Mouse (Mus musculus): ENCODE measurements around the gene Abca1. TPM values are rescaled to one million over a fixed set of nuclear protein-coding genes. Genes with fewer than 3 reads are reported as not detected.

Gene Abca1
- polyA plus RNA-seq, 1 experiment, result 0.77 TPM

DNA sequence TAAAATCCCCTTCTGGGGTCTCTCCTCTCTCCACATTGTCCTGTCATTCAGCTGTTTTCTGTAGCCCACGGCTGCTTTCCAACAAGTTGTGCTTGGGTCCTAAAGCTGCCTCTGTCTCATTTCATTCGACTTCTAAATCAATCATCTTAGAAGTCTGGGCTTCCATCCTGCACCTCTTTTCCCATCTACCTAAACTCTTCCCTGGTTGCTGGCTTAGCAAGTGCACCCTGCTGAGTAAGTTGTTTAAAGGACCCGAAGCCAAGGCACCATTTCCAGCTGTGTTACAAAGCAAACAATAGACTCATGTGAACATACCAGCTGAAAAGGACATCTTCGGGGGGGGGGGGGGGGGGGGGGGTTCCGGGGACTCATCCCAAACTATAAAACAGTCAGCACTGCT lies 7.0 kb downstream of the Abca1 start:
- H3K9me3 ChIP-seq, result no peaks in the 10 kb centered on the region
- TF ChIP-seq FLI1 (IDR thresholded peaks at IDR 0.05; ENCODE audit: low read length) (no peak), GATA1 (IDR thresholded peaks at IDR 0.05; ENCODE audit: borderline replicate concordance, low read length) (no peak)
- no peak overlapping the region for H3K4me3 ChIP-seq (replicated peaks)
- peaks cover 12% of the 10 kb centered on the region for H3K4me1 ChIP-seq
- no peaks in the 10 kb centered on the region for H3K27me3 ChIP-seq (replicated peaks)
- no peaks in the 10 kb centered on the region for H3K36me3 ChIP-seq (replicated peaks; ENCODE audit: low read length)

DNA sequence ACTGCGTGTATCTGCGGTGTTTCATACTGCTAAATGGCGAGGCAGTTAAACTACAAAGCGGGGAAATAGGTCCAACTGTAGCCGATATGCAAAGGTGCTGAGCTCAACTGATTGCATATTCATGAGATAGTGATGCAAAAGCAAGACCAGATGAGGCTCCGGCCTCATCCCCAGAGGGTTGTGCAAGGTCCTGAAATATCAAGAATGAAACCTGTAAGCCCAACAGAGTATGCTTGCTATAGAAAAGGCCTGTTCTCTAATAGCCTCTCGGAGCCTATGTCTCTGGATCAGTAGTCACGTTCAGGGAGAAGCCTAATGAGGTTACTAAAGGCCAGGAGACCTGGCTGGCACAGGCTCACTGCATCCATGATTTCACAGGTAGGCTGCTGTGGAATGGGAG lies 9.2 kb downstream of the Abca1 start:
- Histone ChIP-seq H3K36me3 (replicated peaks; ENCODE audit: low read length) (no peaks in the 10 kb centered on the region), H3K27me3 (replicated peaks) (no peaks in the 10 kb centered on the region), H3K9me3 (no peaks in the 10 kb centered on the region), H3K4me3 (replicated peaks) (no peak overlapping the region), H3K4me1 (peaks cover 12% of the 10 kb centered on the region)
- no peak for TF ChIP-seq GATA1 (IDR thresholded peaks at IDR 0.05; ENCODE audit: borderline replicate concordance, low read length)
- no peak for TF ChIP-seq FLI1 (IDR thresholded peaks at IDR 0.05; ENCODE audit: low read length)

DNA sequence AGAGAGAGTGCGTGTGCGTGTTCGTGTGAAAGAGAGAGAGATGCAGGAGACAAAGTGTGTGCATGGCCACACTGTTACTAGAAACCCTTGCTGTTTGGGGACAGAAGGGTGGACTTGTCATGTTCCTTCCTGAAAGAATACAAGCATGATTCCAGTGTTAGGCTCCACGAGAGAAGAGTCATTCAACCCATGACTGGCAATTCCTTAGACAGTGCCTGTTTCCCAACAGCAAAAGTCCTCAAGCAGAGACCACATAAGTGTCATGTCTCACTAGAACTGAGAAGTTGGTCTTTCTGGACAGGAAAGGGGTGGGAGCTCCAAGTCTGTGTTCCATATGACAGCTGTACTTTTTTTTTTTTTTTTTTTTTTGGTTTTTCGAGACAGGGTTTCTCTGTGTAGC lies 10.1 kb downstream of the Abca1 start:
- TF ChIP-seq FLI1 (IDR thresholded peaks at IDR 0.05; ENCODE audit: low read length) (no peak), GATA1 (IDR thresholded peaks at IDR 0.05; ENCODE audit: borderline replicate concordance, low read length) (no peak)
- H3K36me3 ChIP-seq (replicated peaks; ENCODE audit: low read length), result no peaks in the 10 kb centered on the region
- H3K9me3 ChIP-seq, result no peaks in the 10 kb centered on the region
- peak overlapping the region; percentile 71 for H3K4me3 ChIP-seq (replicated peaks)
- no peaks in the 10 kb centered on the region for H3K27me3 ChIP-seq (replicated peaks)
- H3K4me1 ChIP-seq, result peaks cover 12% of the 10 kb centered on the region

DNA sequence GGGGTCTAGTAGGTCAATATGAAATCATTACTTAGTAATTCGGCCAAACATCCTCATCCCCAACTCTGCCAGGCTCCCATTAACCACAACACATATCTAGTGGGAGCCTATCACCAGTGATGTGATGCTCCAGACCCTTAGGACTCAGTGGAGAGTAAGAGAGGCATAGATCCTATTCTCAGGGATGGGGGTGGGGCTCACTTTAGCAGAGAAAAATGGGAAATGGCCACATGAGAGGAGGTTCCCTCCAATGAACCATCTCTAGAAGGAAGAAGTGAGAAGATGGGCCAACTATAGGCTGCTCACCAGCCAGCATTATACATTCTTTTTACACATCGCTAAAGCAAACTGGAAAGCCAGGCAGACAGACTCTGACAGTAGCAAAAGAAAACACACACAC lies 10.9 kb downstream of the Abca1 start:
- H3K9me3 ChIP-seq, result no peaks in the 10 kb centered on the region
- no peak overlapping the region for H3K4me3 ChIP-seq (replicated peaks)
- TF ChIP-seq GATA1 (IDR thresholded peaks at IDR 0.05; ENCODE audit: borderline replicate concordance, low read length) (no peak), FLI1 (IDR thresholded peaks at IDR 0.05; ENCODE audit: low read length) (no peak)
- peaks cover 12% of the 10 kb centered on the region for H3K4me1 ChIP-seq
- H3K27me3 ChIP-seq (replicated peaks), result no peaks in the 10 kb centered on the region
- H3K36me3 ChIP-seq (replicated peaks; ENCODE audit: low read length), result no peaks in the 10 kb centered on the region

- Histone ChIP-seq H3K9me3 (no peaks in the 10 kb centered on the region), H3K4me3 (replicated peaks) (no peak overlapping the region), H3K27me3 (replicated peaks) (no peaks in the 10 kb centered on the region), H3K36me3 (replicated peaks; ENCODE audit: low read length) (no peaks in the 10 kb centered on the region), H3K4me1 (peaks cover 12% of the 10 kb centered on the region)
- TF ChIP-seq FLI1 (IDR thresholded peaks at IDR 0.05; ENCODE audit: low read length) (no peak), GATA1 (IDR thresholded peaks at IDR 0.05; ENCODE audit: borderline replicate concordance, low read length) (no peak)
Observed at GRCm38 (mm10) chr4:53147454-53147853, 12.2 kb downstream of the Abca1 start.

DNA sequence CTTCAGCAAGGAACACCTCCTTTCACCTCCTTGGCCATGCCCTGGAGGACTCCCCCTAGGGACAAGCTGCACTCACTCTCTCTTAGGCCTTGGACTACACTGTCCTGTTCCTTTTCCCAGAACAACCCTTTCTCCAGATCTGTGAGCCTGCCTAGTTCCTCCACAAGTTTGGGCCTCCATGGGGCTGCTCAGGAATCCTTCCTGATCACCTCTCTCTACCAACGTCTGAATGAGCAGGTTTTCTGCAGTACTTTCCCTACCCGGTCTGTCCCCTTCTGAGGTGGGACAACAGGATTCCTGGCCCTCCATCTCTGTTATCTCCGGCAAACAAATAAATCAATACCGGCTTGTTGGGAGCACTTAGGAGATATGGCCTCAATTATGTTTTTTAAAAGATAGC lies 12.6 kb downstream of the Abca1 start:
- H3K4me1 ChIP-seq, result peaks cover 12% of the 10 kb centered on the region
- no peak for TF ChIP-seq GATA1 (IDR thresholded peaks at IDR 0.05; ENCODE audit: borderline replicate concordance, low read length)
- no peak for TF ChIP-seq FLI1 (IDR thresholded peaks at IDR 0.05; ENCODE audit: low read length)
- no peak overlapping the region for H3K4me3 ChIP-seq (replicated peaks)
- no peaks in the 10 kb centered on the region for H3K9me3 ChIP-seq
- no peaks in the 10 kb centered on the region for H3K36me3 ChIP-seq (replicated peaks; ENCODE audit: low read length)
- no peaks in the 10 kb centered on the region for H3K27me3 ChIP-seq (replicated peaks)

DNA sequence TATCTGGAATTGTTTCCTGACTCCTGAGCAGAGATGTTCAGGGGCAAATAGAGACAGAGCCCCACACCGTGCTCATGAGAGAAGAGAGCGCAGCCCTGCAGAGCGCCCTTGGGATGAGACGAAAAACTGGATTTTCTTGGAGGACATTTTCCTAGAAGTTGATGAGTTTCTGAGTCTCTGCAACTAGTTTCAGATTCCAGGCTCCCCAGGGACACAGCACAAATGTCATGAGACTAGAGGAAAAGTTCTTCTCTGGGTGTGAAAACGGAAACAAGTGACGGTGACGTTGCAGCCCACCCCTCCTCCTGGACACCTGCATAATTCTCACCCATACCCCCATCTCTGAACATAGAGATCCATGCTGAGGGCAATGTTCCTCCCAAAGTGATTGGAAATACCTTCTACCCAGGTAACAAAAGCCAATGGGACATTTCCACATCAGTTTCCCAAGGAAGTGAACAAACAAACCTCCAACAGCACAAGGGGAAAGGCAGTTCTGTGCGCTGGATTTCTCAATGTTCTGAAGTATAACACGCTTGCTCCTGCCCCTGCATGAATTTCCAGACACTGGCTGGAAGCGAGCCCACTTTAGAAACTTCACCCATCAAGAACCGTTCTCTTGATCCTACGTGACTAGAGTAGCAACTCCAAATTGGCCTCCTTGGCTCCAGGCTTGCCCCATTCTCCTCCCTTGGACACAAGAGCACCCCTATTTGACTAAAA lies 13.3 kb downstream of the Abca1 start:
- Histone ChIP-seq H3K36me3 (replicated peaks; ENCODE audit: low read length) (no peaks in the 10 kb centered on the region), H3K27me3 (replicated peaks) (no peaks in the 10 kb centered on the region), H3K4me3 (replicated peaks) (no peak overlapping the region), H3K4me1 (peaks cover 12% of the 10 kb centered on the region), H3K9me3 (no peaks in the 10 kb centered on the region)
- TF ChIP-seq GATA1 (IDR thresholded peaks at IDR 0.05; ENCODE audit: borderline replicate concordance, low read length) (no peak), FLI1 (IDR thresholded peaks at IDR 0.05; ENCODE audit: low read length) (no peak)

- Histone ChIP-seq H3K9me3 (no peaks in the 10 kb centered on the region), H3K36me3 (replicated peaks; ENCODE audit: low read length) (no peaks in the 10 kb centered on the region), H3K4me3 (replicated peaks) (no peak overlapping the region), H3K27me3 (replicated peaks) (no peaks in the 10 kb centered on the region), H3K4me1 (peaks cover 12% of the 10 kb centered on the region)
- no peak for TF ChIP-seq GATA1 (IDR thresholded peaks at IDR 0.05; ENCODE audit: borderline replicate concordance, low read length)
- no peak for TF ChIP-seq FLI1 (IDR thresholded peaks at IDR 0.05; ENCODE audit: low read length)
Observed at GRCm38 (mm10) chr4:53145434-53146168, 14.1 kb downstream of the Abca1 start.

DNA sequence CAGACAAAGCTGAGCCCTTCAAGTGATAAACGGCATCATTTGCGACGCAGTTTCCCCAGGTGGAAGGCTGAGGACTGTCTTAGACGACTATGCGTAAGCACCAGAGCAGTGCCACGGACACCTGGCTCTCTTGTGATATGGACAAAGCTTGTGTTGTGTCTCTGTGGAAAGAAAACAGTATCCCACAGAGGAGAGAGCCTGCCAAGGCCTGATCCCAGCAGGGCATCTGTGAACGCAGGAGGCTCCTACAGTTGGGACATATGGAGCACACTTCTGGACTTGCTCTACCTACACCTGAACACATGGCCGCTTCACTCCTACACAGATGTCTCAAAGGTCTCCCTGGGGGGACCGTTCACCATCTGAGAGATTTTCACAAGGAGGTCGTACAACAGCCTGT lies 15.1 kb downstream of the Abca1 start:
- no peaks in the 10 kb centered on the region for H3K36me3 ChIP-seq (replicated peaks; ENCODE audit: low read length)

GRCm38 (mm10) chr4:53144021-53144420 lies 15.7 kb downstream of the Abca1 start:
- no peaks in the 10 kb centered on the region for H3K9me3 ChIP-seq
- H3K36me3 ChIP-seq (replicated peaks; ENCODE audit: low read length), result no peaks in the 10 kb centered on the region
- H3K27me3 ChIP-seq (replicated peaks), result no peaks in the 10 kb centered on the region
- H3K4me1 ChIP-seq, result peaks cover 8% of the 10 kb centered on the region
- TF ChIP-seq GATA1 (IDR thresholded peaks at IDR 0.05; ENCODE audit: borderline replicate concordance, low read length), result no peak
- no peak for TF ChIP-seq FLI1 (IDR thresholded peaks at IDR 0.05; ENCODE audit: low read length)
- H3K4me3 ChIP-seq (replicated peaks), result no peak overlapping the region

More for the DNA sequence above, 15.1 kb downstream of the Abca1 start:
- Histone ChIP-seq H3K4me1 (peaks cover 10% of the 10 kb centered on the region), H3K4me3 (replicated peaks) (no peak overlapping the region), H3K9me3 (no peaks in the 10 kb centered on the region), H3K27me3 (replicated peaks) (no peaks in the 10 kb centered on the region)
- TF ChIP-seq GATA1 (IDR thresholded peaks at IDR 0.05; ENCODE audit: borderline replicate concordance, low read length) (no peak), FLI1 (IDR thresholded peaks at IDR 0.05; ENCODE audit: low read length) (no peak)
